Mouse (Mus musculus) kidney, postnatal 25 days (tissue): ENCODE data around the gene Nav2.

Experiments used
- DNase-seq, 2 experiments: peaks; one replicate each; pipeline ENCODE4 v3.0.0; 2021; ENCODE audit warnings: mixed read lengths in 2 of 2

Gene Nav2

DNA sequence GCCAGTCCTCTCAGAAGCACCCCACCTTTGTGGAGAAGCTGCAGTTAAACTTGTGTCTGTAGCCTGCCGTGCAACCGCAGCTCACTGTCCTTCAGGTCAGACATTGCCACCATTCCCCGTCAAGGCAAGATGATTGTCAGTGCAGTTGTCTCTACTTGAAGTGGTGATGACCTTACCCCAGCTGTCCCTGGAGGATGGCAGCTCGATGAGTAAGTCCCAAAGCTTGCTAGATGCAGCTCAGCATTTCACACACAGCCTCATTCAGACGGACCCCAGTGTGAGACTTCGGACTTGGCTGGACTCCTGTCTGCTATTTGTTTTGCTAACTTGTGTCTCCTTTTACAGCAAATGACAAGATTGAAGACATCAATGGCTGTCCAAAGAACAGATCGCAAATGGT lies 463.5 kb downstream of the Nav2 start:
- no peak for DNase-seq

DNA sequence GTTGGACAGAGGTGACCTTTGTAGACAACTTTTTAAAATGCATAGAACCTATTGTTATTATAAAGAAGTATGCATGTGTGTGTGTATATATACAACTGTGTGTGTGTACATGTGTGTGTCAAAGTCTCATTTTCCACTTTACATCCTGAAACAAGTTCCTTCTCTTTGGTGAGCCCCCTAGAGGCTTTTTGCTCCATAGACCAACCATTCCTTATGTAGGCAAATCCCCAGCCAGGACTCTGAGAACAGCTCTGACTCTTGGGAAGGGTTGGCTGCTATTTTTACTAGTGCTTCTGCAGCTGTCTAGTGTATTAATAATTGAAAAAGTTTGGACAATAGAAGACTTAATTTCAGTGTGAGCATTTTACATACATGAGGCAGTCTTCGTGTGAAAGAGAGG lies 464.7 kb downstream of the Nav2 start:
- no peak for DNase-seq

DNA sequence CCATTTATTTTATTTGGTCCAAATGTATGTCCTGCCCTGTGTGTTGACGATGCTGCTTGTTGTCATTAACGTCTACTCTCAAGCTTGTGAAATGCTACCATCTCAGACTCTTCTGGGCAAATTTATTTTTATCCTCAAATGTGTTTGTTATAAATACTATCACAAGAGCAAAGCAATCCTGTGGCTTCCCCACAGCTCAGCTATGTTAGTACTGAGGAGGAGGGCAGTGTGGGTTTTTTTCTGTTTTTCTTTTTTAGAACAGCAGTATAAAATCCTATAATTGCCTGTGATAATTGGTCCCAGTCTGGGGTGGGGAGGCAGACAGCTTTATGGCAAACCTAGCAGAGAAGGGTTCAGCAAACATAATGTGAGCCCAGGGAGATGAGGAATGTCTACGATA lies 465.1 kb downstream of the Nav2 start:
- no peak for DNase-seq

DNA sequence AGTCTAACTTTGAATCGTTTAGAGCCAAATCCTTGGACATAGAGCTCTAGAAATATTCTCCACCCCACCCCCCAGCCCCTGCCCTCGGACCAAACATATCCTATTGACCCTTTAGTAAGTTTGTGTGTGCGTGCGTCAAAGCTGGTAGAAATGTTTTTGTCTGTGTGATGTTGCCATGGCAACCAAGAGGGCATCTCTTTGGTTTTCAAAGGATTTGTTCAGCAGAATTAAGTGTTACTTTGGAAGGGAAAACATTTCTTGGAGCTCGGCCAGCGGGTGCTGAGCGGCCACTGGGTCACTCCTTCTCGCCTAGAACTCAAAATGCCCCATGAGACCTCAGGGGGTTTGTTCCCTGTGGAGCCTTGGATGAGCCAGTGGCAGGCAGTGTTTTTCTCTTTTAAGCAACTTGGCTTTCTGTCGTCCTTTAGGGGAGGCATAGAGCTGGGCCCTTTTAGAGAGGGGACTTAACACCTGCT lies 467.0 kb downstream of the Nav2 start:
- DNase-seq, result peak; percentile 37 to 54

GRCm38 (mm10) chr7:49378608-49379007 lies 470.1 kb downstream of the Nav2 start:
- DNase-seq, result no peak

DNA sequence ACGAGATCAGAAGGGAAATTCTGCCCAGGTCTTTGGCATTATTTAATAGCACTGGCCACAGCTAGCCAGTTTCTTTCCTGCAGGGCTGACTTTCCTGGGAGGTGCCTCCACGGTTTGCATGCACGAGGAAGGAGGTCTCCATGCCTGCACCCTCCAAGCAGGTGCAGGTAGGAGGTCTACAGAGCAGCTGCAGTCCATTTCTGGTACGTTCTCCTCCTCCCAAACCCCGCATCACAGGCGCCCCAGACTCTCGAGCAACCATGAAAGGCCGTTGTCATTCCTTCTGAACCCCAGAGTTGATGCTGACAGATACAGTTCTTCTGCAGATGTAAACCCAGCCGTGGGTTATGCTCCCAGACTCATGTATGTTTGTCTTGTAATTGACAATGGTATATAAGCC lies 472.4 kb downstream of the Nav2 start:
- no peak for DNase-seq

- no peak for DNase-seq
These were observed 474.4 kb downstream of the Nav2 start for GRCm38 (mm10) chr7:49382884-49383283.

DNA sequence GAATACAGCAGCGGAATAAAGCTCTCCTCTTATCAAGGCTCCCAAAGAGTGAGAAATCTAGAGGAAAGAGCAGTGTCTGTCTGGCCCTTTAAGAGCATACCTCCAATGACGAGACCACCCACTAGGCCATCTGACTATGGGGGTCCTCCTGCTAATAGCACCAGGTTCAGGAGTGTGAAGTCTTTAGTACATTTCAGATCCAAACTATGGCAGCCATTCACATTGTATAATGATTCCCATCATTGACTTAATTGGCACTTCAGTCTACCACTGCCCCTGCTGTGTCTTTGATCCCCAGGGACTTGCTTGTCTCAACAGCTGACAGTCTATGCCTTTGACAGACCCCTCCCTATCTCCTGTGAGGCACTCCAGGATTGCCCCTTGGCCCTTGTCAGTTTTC lies 479.6 kb downstream of the Nav2 start:
- DNase-seq, result no peak

- no peak for DNase-seq
These were observed 481.8 kb downstream of the Nav2 start for GRCm38 (mm10) chr7:49390312-49390711.

GRCm38 (mm10) chr7:49390829-49391228 lies 482.3 kb downstream of the Nav2 start:
- DNase-seq, result no peak

DNA sequence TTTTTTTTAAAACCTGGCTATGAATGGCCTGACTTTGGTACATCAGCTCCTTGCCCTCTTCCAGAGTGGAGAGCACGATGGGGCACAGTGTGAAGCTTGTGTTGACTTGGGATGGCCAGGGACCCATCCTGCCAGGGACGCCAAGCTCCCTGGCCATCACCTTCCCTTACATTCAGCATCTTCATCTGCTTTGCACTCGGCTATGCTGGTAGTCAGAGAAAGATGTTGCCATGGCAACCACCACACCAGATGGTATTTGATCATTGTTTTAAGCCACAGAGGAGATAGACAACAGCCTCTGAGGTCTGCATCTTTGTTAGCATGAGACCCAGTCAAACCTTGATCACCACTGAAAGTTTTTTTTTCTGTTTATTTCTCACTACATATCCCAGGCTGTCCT lies 483.7 kb downstream of the Nav2 start:
- DNase-seq, result no peak

DNA sequence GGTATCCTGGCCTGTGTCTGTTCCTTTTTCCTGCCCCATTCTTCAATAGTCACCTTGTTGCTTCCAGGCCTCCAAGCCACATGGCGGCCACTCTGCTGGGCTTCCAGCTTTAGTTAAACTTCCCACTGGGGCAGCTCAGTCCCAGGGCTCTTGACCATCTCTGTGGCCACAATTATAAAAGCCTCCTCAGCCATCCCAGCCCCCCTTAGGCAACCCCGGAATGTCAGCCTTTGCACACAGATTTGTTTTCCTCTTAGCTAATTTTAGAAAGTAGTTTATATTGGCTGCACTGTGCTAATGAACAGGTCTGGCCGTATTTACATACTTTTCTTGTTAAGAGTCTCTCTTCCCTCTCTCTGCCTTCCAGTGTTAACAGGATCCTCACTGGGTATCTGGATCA lies 484.3 kb downstream of the Nav2 start:
- DNase-seq, result no peak

GRCm38 (mm10) chr7:49393857-49394256 lies 485.3 kb downstream of the Nav2 start:
- no peak for DNase-seq

GRCm38 (mm10) chr7:49396202-49396601 lies 487.7 kb downstream of the Nav2 start:
- no peak for DNase-seq

GRCm38 (mm10) chr7:49397441-49398003 lies 489.0 kb downstream of the Nav2 start:
- DNase-seq, result peak; percentile 29 to 65

DNA sequence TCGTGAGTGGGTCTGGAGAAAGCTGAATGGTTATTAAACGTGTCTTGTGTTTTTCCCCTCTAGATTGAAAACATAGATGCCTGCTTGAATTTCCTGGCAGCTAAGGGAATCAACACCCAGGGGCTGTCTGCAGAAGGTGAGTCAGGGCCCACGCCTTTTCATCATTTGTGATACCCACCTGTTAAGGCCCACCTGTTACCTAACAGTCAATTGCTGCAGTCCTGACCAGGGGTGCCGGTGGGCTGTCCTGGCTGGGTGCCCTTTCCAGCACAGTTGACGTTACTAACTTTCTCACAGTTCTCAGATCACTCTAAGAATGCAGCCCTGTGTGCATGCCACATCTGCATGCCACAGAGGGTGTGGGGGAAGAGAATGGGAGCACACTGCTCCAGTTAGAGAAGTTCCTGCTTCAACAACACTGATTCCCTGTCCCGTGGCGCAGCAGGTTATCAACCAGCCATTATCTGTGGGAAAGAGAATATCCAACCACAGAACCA lies 489.6 kb downstream of the Nav2 start:
- no peak for DNase-seq

DNA sequence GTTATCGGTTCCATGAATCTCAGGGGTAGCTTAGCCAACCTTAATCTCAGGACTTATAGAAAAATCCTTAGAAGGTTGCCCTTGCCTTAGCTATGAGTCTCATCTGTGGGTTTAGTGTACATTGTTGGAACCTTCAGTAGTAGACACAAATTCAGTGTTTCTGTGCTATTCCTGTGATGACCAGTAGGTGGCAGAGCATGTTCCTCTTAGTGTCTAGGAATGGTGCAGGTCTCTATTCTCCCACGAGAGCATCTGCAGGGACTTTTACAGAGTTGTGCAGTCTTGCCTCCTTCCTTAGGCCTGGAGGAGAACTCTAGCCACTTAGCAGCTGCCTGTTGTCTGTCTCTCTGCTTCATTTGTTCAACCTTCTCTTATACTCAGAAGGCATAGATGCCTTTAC lies 490.8 kb downstream of the Nav2 start:
- DNase-seq, result peak; percentile 47 to 78

DNA sequence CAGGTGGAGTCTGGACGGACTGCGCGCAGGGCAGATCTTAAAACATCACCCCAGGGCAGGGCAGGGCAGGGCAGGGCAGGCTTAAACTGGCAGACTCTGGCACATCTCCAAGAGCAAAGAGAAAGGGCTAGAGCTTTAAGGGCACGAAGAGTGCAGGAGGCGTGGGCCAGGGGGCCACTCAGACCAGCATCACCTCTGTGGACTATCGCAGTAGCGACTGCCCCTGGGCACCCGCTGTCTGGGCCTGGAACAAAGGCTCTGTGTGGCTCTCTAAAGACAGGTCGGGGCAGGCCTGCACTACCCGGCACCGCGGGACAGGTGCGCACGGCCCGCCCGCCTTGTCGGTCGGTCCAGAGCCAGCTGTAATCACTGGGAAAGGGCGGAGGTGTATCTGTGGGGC lies 491.9 kb downstream of the Nav2 start:
- DNase-seq, result no peak

GRCm38 (mm10) chr7:49402526-49402925 lies 494.0 kb downstream of the Nav2 start:
- DNase-seq, result no peak

- DNase-seq, result no peak
These were observed 499.2 kb downstream of the Nav2 start for GRCm38 (mm10) chr7:49407688-49408087.

DNA sequence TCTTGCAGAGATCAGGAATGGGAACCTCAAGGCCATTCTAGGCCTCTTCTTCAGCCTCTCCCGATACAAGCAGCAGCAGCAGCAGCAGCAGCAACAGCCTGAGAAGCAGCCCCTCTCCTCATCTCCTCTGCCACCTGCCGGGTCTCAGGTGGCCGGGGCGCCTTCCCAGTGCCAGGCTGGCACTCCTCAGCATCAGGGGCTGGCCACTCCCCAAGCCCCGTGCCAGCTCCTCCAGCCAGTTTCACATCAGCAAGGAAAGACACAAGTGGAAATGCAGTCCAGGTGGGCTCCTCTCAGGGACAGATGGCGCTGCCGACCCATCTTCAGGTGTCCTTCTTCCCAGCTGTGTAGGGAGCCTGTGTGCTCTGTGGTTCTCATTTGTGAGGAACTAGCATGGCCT lies 500.1 kb downstream of the Nav2 start:
- no peak for DNase-seq

DNA sequence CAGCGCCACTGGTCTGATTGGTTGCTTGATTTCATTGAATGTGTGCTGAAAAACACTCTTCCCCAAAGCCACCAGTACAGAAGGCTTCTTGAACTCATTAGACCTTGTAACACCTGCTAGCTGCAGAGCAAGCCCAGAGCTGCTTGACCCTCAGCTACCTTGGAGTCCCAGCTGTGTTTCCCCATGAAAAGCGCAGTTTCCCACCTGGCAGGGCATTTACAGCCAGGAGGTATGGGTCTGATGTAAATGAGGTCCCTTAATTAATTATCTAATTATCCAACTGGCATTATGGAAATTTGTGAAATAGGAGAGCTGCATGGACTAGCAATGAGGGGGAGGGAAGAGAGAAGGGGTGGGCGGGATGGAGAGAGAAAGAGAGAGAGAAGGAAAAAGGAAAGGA lies 500.7 kb downstream of the Nav2 start:
- DNase-seq, result no peak

- no peak for DNase-seq
These were observed 501.7 kb downstream of the Nav2 start for GRCm38 (mm10) chr7:49410188-49410587.

GRCm38 (mm10) chr7:49410892-49411291 lies 502.4 kb downstream of the Nav2 start:
- DNase-seq, result no peak

GRCm38 (mm10) chr7:49411803-49412202 lies 503.3 kb downstream of the Nav2 start:
- DNase-seq, result no peak
